Mouse (Mus musculus): ENCODE data around the gene Tdp1.

Tdp1 gene

GRCm38 (mm10) chr12:100000381-100000780 is 116.1 kb downstream of the Tdp1 start:
- DNase-seq (ENCODE audit: low spot score in 2 of 2), result no peak

- no peak for DNase-seq (ENCODE audit: low spot score in 2 of 2)
Observed at GRCm38 (mm10) chr12:100001246-100001645, 116.9 kb downstream of the Tdp1 start.

- no peak for DNase-seq (ENCODE audit: low spot score in 2 of 2)
Observed at GRCm38 (mm10) chr12:100001910-100002309, 117.6 kb downstream of the Tdp1 start.

GRCm38 (mm10) chr12:100002914-100003587 is 118.7 kb downstream of the Tdp1 start:
- DNase-seq (ENCODE audit: low spot score in 2 of 2), result peak in 1 of 2 experiments; percentile 10
